Mouse (Mus musculus) liver, adult 2 months (tissue): ENCODE measurements at regions not wholly inside any gene's neighbourhood (a gene's known extent, or its start where the extent isn't known, plus 50 kb on each side); places are given as distances from the start of the nearest gene placed in this dataset.

Source experiments
- DNase-seq: peaks from one replicate; pipeline ENCODE4 v3.0.0-alpha.2; 2011; ENCODE audit warnings: low read depth, low spot score; ENCODE audit errors: extremely low read depth
- H3K27ac ChIP-seq: fragments of 200-500 bp; replicated peaks from 2 replicates; pipeline ENCODE4 v1.5.1; 2012; ENCODE audit warnings: low read depth, mild to moderate bottlenecking, control low read depth, inconsistent platforms, low read length; ENCODE audit not compliant: insufficient read depth
- H3K27me3 ChIP-seq: fragments of 200-500 bp; 2 replicates; pipeline ENCODE4 v1.6.1; 2012; ENCODE audit warnings: mild to moderate bottlenecking, moderate library complexity, low read length, inconsistent platforms; ENCODE audit not compliant: control insufficient read depth, insufficient read depth
- H3K36me3 ChIP-seq: fragments of 200-500 bp; 2 replicates; pipeline ENCODE4 v1.6.1; 2012; ENCODE audit warnings: low read length, inconsistent platforms; ENCODE audit not compliant: control insufficient read depth, insufficient read depth
- H3K4me1 ChIP-seq: fragments of 200-500 bp; 2 replicates; pipeline ENCODE4 v1.6.1; 2011; ENCODE audit warnings: low read length; ENCODE audit not compliant: control insufficient read depth, insufficient read depth
- H3K4me3 ChIP-seq: fragments of 200-500 bp; 2 replicates; pipeline ENCODE4 v1.5.1; 2011; ENCODE audit warnings: low read depth, mild to moderate bottlenecking, control low read depth, low read length, moderate library complexity; ENCODE audit not compliant: insufficient read depth
- H3K79me2 ChIP-seq: fragments of 200-500 bp; 2 replicates; pipeline ENCODE4 v1.6.1; 2012; ENCODE audit warnings: inconsistent platforms, mild to moderate bottlenecking, low read length, moderate library complexity; ENCODE audit not compliant: control insufficient read depth, insufficient read depth
- H3K9ac ChIP-seq: fragments of 200-500 bp; 2 replicates; pipeline ENCODE4 v1.6.1; 2012; ENCODE audit warnings: low read depth, mild to moderate bottlenecking, control low read depth, inconsistent platforms, low read length
- CTCF ChIP-seq: fragments of 200-500 bp; IDR thresholded peaks from 2 replicates; pipeline ENCODE4 v1.5.1; 2011; ENCODE audit warnings: low read depth, low read length, control low read depth
- POLR2A ChIP-seq: fragments of 200-500 bp; IDR thresholded peaks from 2 replicates; pipeline ENCODE4 v1.6.1; 2011; ENCODE audit warnings: low read length, control low read depth; ENCODE audit not compliant: insufficient read depth; ENCODE audit errors: extremely low read depth
- WGBS: fragments of 180-500 bp; shearing (Covaris S2); methylation state at CpG from one replicate; pipeline ENCODE4 v1.1.7; 2018; 5-methylcytosine and 5-hydroxymethylcytosine counted together

GRCm38 (mm10) chr15:38403760-38404375 is 978.5 kb downstream of the 4930447A16Rik start:
- DNase-seq: no peak
- no peaks in the 10 kb centered on the region for H3K27me3 ChIP-seq
- TF ChIP-seq POLR2A (no peak), CTCF (no peak)
- no peaks in the 10 kb centered on the region for H3K36me3 ChIP-seq
- no peak overlapping the region for H3K4me3 ChIP-seq
- no peak overlapping the region for H3K9ac ChIP-seq
- no peaks in the 10 kb centered on the region for H3K79me2 ChIP-seq
- 61% methylated on average over 6 of the region's 6 CpGs for WGBS
- no peak overlapping the region for H3K27ac ChIP-seq
- H3K4me1 ChIP-seq: peaks cover 14% of the 10 kb centered on the region

- Histone ChIP-seq H3K79me2 (no peaks in the 10 kb centered on the region), H3K27ac (no peak overlapping the region), H3K9ac (0 out of 2 replicates have a peak overlapping the region, but pooled peaks have one; percentile 5), H3K4me3 (no peak overlapping the region), H3K36me3 (no peaks in the 10 kb centered on the region), H3K27me3 (no peaks in the 10 kb centered on the region), H3K4me1 (peaks cover 14% of the 10 kb centered on the region)
- DNase-seq: peak; percentile 75
- 35% methylated on average over 13 of the region's 13 CpGs for WGBS
- TF ChIP-seq POLR2A: no peak
Observed at GRCm38 (mm10) chr15:38406114-38406960, 981.0 kb downstream of the 4930447A16Rik start.

GRCm38 (mm10) chr15:38407476-38407875 is 982.1 kb downstream of the 4930447A16Rik start:
- no peak for TF ChIP-seq POLR2A
- TF ChIP-seq CTCF: no peak
- no peak for DNase-seq
- 94% methylated on average over 5 of the region's 5 CpGs for WGBS
- Histone ChIP-seq H3K9ac (no peak overlapping the region), H3K36me3 (no peaks in the 10 kb centered on the region), H3K4me3 (no peak overlapping the region), H3K4me1 (peaks cover 14% of the 10 kb centered on the region), H3K27me3 (no peaks in the 10 kb centered on the region), H3K27ac (no peak overlapping the region), H3K79me2 (no peaks in the 10 kb centered on the region)

- WGBS: 62% methylated on average over 4 of the region's 4 CpGs
Observed at GRCm38 (mm10) chr15:38409168-38409567, 983.8 kb downstream of the 4930447A16Rik start.

GRCm38 (mm10) chr15:38410462-38410861 is 985.1 kb downstream of the 4930447A16Rik start:
- Histone ChIP-seq H3K27me3 (no peaks in the 10 kb centered on the region), H3K36me3 (no peaks in the 10 kb centered on the region), H3K27ac (no peak overlapping the region), H3K4me3 (no peak overlapping the region), H3K9ac (no peak overlapping the region), H3K79me2 (no peaks in the 10 kb centered on the region), H3K4me1 (peaks cover 9% of the 10 kb centered on the region)
- no peak for TF ChIP-seq CTCF
- no peak for TF ChIP-seq POLR2A
- DNase-seq: no peak
- 96% methylated on average over 1 of the region's 1 CpGs for WGBS

More at GRCm38 (mm10) chr15:38409168-38409567, 983.8 kb downstream of the 4930447A16Rik start:
- H3K27ac ChIP-seq: no peak overlapping the region
- H3K4me3 ChIP-seq: no peak overlapping the region
- no peaks in the 10 kb centered on the region for H3K36me3 ChIP-seq
- TF ChIP-seq POLR2A: no peak
- no peak for TF ChIP-seq CTCF
- no peak for DNase-seq
- H3K9ac ChIP-seq: no peak overlapping the region
- H3K4me1 ChIP-seq: peaks cover 18% of the 10 kb centered on the region
- no peaks in the 10 kb centered on the region for H3K79me2 ChIP-seq
- no peaks in the 10 kb centered on the region for H3K27me3 ChIP-seq

GRCm38 (mm10) chr15:38412481-38412880 is 987.1 kb downstream of the 4930447A16Rik start:
- H3K4me3 ChIP-seq: no peak overlapping the region
- no peaks in the 10 kb centered on the region for H3K36me3 ChIP-seq
- no peak for TF ChIP-seq CTCF
- TF ChIP-seq POLR2A: no peak
- peaks cover 4% of the 10 kb centered on the region for H3K4me1 ChIP-seq
- no peak overlapping the region for H3K9ac ChIP-seq
- peak; percentile 90 for DNase-seq
- WGBS: 19% methylated on average over 3 of the region's 3 CpGs
- no peaks in the 10 kb centered on the region for H3K79me2 ChIP-seq
- H3K27me3 ChIP-seq: no peaks in the 10 kb centered on the region
- no peak overlapping the region for H3K27ac ChIP-seq
